Mouse (Mus musculus) testis, adult 2 months (tissue): ENCODE measurements at regions not wholly inside any gene's neighbourhood (a gene's known extent, or its start where the extent isn't known, plus 50 kb on each side); places are given as distances from the start of the nearest gene placed in this dataset.

ENCODE experiments used
- H3K27ac ChIP-seq: fragments of 200-500 bp; 2 replicates; pipeline ENCODE4 v1.5.1; 2012; ENCODE audit warnings: low read depth, low read length; ENCODE audit not compliant: control insufficient read depth, insufficient read depth
- H3K27me3 ChIP-seq: fragments of 200-500 bp; 2 replicates; pipeline ENCODE4 v1.6.1; 2012; ENCODE audit warnings: mild to moderate bottlenecking, low read length, moderate library complexity; ENCODE audit not compliant: control insufficient read depth, insufficient read depth
- H3K36me3 ChIP-seq: fragments of 200-500 bp; 2 replicates; pipeline ENCODE4 v1.6.1; 2012; ENCODE audit warnings: mild to moderate bottlenecking, low read length; ENCODE audit not compliant: control insufficient read depth, insufficient read depth
- H3K4me1 ChIP-seq: fragments of 200-500 bp; 2 replicates; pipeline ENCODE4 v1.6.1; 2012; ENCODE audit warnings: low read length; ENCODE audit not compliant: control insufficient read depth, insufficient read depth
- H3K4me3 ChIP-seq: fragments of 200-500 bp; 2 replicates; pipeline ENCODE4 v1.5.1; 2012; ENCODE audit warnings: low read depth, mild to moderate bottlenecking, low read length, moderate library complexity, mixed read lengths; ENCODE audit not compliant: control insufficient read depth
- CTCF ChIP-seq: fragments of 200-500 bp; IDR thresholded peaks from 2 replicates; pipeline ENCODE4 v1.5.1; 2012; ENCODE audit warnings: low read depth, mild to moderate bottlenecking, inconsistent platforms, low read length, moderate library complexity; ENCODE audit not compliant: control insufficient read depth, insufficient read depth, insufficient replicate concordance
- POLR2A ChIP-seq: fragments of 200-500 bp; IDR thresholded peaks from 2 replicates; pipeline ENCODE4 v1.6.1; 2012; ENCODE audit warnings: low read depth, mild to moderate bottlenecking, inconsistent platforms, low read length, moderate library complexity; ENCODE audit not compliant: control insufficient read depth

DNA sequence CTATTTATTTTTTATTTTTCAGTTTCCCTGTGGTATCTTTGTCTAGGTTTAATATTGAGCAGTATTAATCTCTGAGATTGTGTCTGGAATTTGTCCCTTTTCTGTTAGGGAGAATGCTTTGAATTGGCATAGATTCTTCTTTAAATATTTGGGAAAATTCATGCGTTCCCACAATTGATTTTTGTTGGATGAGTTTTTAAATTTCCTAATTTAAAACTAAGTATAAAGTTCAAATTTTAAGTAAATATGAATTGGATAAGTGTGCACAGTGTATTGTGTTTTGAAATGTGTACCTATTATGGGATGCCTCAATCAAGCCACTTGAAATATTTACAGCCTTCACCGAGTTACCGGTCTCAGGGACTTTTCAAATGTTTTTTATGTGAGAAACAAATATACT is 152.3 kb downstream of the Slc38a4 start:
- no peak overlapping the region for H3K4me3 ChIP-seq
- no peaks in the 10 kb centered on the region for H3K27me3 ChIP-seq
- TF ChIP-seq POLR2A (no peak), CTCF (no peak)
- H3K36me3 ChIP-seq, result no peaks in the 10 kb centered on the region
- no peaks in the 10 kb centered on the region; the same call in 1 of the 2 replicates for H3K4me1 ChIP-seq
- H3K27ac ChIP-seq, result no peak overlapping the region

DNA sequence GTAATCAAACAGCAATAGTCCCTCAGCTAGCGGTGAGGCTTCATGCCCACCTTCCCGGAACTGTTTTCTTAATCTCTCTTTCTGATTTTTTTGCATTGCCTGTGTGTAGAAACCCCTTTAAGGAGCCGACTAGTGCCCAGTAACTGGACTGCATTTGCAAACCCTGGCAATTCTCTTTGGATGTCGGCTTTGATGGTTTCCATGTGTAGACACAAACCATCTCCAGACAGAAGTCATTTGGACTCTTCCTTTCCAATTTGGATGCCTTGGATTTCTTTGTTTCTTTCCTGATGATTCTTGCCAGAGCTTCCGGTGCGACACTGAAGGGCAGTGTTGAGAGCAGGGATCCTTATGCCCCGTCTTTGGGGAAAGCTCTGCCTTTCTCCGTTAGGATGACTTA is 153.0 kb downstream of the Slc38a4 start:
- Histone ChIP-seq H3K27ac (no peak overlapping the region), H3K36me3 (no peaks in the 10 kb centered on the region), H3K4me1 (no peaks in the 10 kb centered on the region; the same call in 1 of the 2 replicates), H3K27me3 (no peaks in the 10 kb centered on the region), H3K4me3 (no peak overlapping the region)
- TF ChIP-seq CTCF (no peak), POLR2A (no peak)

DNA sequence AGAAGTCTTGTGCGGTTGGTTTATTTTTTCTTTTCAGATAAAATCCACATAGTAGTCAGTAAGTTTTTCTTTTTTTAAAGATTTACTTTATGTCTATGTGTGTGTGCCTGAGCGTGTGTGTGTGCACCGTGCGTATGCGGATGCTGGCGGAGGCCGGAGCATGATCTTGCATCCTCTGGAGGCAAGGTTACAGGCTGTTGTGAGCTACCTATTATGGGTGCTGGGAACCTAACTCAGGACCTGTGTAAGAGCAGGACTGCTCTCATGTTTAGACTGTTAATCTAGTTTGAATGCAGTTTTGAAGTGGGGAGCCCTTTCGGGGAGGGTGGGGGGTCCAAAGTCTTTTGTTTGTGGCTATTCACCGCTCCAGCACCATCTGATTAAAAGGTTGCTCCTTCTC is 154.1 kb downstream of the Slc38a4 start:
- TF ChIP-seq CTCF (no peak), POLR2A (no peak)
- H3K27me3 ChIP-seq, result no peaks in the 10 kb centered on the region

DNA sequence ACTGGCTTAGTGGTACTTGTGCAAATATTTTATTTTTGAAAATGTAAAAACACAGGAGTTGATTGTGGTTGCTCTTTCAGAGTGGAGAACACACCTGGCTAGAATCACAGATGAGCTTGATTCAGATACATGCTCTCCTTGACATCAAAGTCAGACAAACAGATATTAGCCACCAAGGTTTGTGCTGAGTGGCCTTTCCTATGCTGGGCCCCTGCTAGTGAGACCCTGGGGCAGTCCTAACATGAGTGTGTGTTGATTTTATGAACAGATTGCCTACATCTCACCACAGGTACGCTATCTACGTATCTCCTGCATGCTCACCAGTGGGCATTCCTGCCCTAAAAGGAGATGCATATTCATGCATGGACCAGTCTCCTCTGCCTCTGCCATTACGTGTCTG is 157.5 kb downstream of the Slc38a4 start:
- Histone ChIP-seq H3K4me1 (no peaks in the 10 kb centered on the region), H3K36me3 (no peaks in the 10 kb centered on the region), H3K27me3 (no peaks in the 10 kb centered on the region), H3K4me3 (no peak overlapping the region), H3K27ac (no peak overlapping the region)
- TF ChIP-seq CTCF, result no peak
- TF ChIP-seq POLR2A, result no peak

More for the DNA sequence above, 154.1 kb downstream of the Slc38a4 start:
- H3K36me3 ChIP-seq, result no peaks in the 10 kb centered on the region
- no peak overlapping the region for H3K4me3 ChIP-seq
- no peak overlapping the region for H3K27ac ChIP-seq
- H3K4me1 ChIP-seq, result no peaks in the 10 kb centered on the region; the same call in 1 of the 2 replicates

DNA sequence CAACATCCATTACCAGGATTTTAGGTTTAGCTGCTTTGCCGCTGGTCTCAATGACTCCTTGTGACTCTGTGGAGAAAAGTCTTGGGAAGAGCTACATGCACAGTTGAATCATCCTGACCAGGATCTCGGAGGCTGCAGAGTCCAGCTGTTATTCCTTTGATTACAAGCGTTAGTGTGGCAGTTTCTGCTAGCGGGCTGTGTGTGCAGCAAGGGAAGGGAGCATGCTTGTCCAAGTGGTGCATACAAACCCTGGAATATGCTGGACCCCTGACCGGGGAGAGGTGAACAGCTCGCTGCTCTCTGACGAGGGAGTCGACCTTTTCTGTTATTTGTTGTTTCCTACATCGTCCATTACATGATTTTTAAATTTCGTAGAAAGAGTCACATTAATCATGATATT is 170.9 kb downstream of the Slc38a4 start:
- Histone ChIP-seq H3K4me1 (no peaks in the 10 kb centered on the region), H3K27ac (no peak overlapping the region), H3K36me3 (no peaks in the 10 kb centered on the region), H3K27me3 (no peaks in the 10 kb centered on the region), H3K4me3 (no peak overlapping the region)
- TF ChIP-seq CTCF, result no peak
- no peak for TF ChIP-seq POLR2A

DNA sequence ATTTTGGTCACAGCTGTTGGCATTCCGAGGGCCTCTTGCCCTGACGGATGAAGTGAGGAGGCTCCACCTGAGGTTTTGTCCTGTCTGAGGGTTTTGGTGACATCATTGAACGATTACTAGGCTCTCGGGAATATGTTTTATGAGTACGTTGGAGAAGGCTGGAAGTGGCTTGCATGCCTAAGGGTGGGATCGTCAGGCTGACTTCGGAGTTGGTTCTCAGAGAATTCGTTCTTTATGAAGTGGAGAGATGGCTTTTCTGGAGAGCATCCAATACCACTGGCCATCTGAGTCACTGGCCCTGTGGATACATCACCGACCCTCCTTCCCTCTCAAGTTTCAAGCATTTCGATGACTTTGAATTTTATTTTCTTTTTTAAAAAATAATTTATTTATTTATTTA is 172.0 kb downstream of the Slc38a4 start:
- TF ChIP-seq POLR2A, result no peak
- no peak for TF ChIP-seq CTCF
- Histone ChIP-seq H3K27ac (no peak overlapping the region), H3K27me3 (no peaks in the 10 kb centered on the region), H3K4me1 (no peaks in the 10 kb centered on the region), H3K4me3 (no peak overlapping the region), H3K36me3 (no peaks in the 10 kb centered on the region)

DNA sequence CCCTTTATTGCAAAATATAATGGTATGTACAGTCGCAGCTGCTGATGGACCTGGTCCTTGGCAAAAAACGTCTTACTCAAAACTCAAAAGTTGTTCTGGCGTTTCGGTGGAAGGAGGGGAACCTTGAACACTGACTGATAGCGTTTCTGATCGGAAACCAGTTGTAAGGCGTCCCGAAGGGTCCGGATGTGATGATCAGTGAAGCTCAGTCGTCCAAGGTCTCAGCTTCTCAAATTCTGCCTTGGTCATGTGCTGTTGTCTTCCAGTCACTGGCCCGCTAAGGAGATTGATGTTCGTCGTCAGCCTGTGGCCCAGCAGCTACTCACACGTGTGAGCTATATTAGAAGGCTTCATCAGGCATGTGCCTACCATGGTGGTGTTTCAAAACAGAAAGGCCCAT is 173.5 kb downstream of the Slc38a4 start:
- no peak overlapping the region for H3K4me3 ChIP-seq
- H3K36me3 ChIP-seq, result no peaks in the 10 kb centered on the region
- H3K4me1 ChIP-seq, result no peaks in the 10 kb centered on the region
- TF ChIP-seq POLR2A, result no peak
- TF ChIP-seq CTCF, result no peak
- no peak overlapping the region for H3K27ac ChIP-seq
- no peaks in the 10 kb centered on the region for H3K27me3 ChIP-seq
